Mouse (Mus musculus) embryonic facial prominence, embryonic 11.5 days (tissue): ENCODE results near the gene Dpysl5. TPM values are rescaled to one million over a fixed set of nuclear protein-coding genes. Genes with fewer than 3 reads are reported as not detected.
"Not testable (repeated sequence)": the region's sequence is repeated elsewhere in the genome, so short reads cannot be mapped to it uniquely, and the experiment has no call there.

ENCODE experiments used
- ATAC-seq: fragments of 200-750 bp; cut with Nextera tagmentation; replicated peaks from 2 replicates; pipeline ENCODE4 v1.8.0; 2017; ENCODE audit warnings: low read depth; ENCODE audit not compliant: insufficient number of reproducible peaks, low FRiP score, low TSS enrichment
- DNase-seq: peaks from one replicate; pipeline ENCODE4 v3.0.0-alpha.2; 2015; ENCODE audit warnings: low spot score
- H3K27ac ChIP-seq: fragments of 300-500 bp; sonication (generic); replicated peaks from 2 replicates; pipeline ENCODE4 v1.5.1; 2014; ENCODE audit warnings: mild to moderate bottlenecking, low read depth, low read length, control low read depth
- H3K27me3 ChIP-seq: fragments of 300-500 bp; sonication (generic); 2 replicates; pipeline ENCODE4 v1.6.1; 2014; ENCODE audit warnings: mild to moderate bottlenecking, low read length, moderate library complexity, mixed read lengths; ENCODE audit not compliant: control insufficient read depth, insufficient read depth
- H3K36me3 ChIP-seq: fragments of 300-500 bp; sonication (generic); replicated peaks from 2 replicates; pipeline ENCODE4 v1.6.1; 2014; ENCODE audit warnings: low read depth, mild to moderate bottlenecking, low read length, moderate library complexity, mixed read lengths; ENCODE audit not compliant: control insufficient read depth, insufficient read depth
- H3K4me1 ChIP-seq: fragments of 300-500 bp; sonication (generic); 2 replicates; pipeline ENCODE4 v1.6.1; 2014; ENCODE audit warnings: low read length, mixed read lengths; ENCODE audit not compliant: control insufficient read depth, insufficient read depth
- H3K4me2 ChIP-seq: fragments of 300-500 bp; sonication (generic); 2 replicates; pipeline ENCODE4 v1.6.1; 2014; ENCODE audit warnings: low read depth, mild to moderate bottlenecking, control low read depth, low read length, moderate library complexity
- H3K4me3 ChIP-seq: fragments of 300-500 bp; sonication (generic); 2 replicates; pipeline ENCODE4 v1.5.1; 2014; ENCODE audit warnings: low read depth, low read length, control low read depth
- H3K9ac ChIP-seq: fragments of 300-500 bp; sonication (generic); replicated peaks from 2 replicates; pipeline ENCODE4 v1.6.1; 2014; ENCODE audit warnings: mild to moderate bottlenecking, control low read depth, low read length
- H3K9me3 ChIP-seq: fragments of 300-500 bp; sonication (generic); replicated peaks from 2 replicates; pipeline ENCODE4 v1.6.1; 2016; ENCODE audit warnings: mild to moderate bottlenecking, low read length, inconsistent platforms, mixed read lengths; ENCODE audit not compliant: control insufficient read depth
- WGBS: fragments of 180-500 bp; shearing (Covaris S2); extraction: QIAGEN DNeasy Blood & Tissue Kit; methylation state at CpG from one replicate; pipeline ENCODE4 v1.1.7; 2014; 5-methylcytosine and 5-hydroxymethylcytosine counted together
- polyA plus RNA-seq: library from polyadenylated mRNA; unstranded; fragments of >200 nt; fragmentation: Nextera tagmentation; extraction: Ambion mirVana; gene quantifications from 2 replicates; pipeline ENCODE4 v1.2.1, GENCODE M21; 2014

The Dpysl5 gene
- polyA plus RNA-seq, 1 experiment from 2014 or later = 17.6 TPM

GRCm38 (mm10) chr5:30682967-30683600 is 28.3 kb upstream of the Dpysl5 start:
- Histone ChIP-seq H3K27ac (no peak overlapping the region), H3K9ac (no peak overlapping the region), H3K4me1 (no peaks in the 10 kb centered on the region), H3K27me3 (no peaks in the 10 kb centered on the region), H3K4me2 (no peak overlapping the region), H3K4me3 (no peak overlapping the region), H3K36me3 (no peaks in the 10 kb centered on the region), H3K9me3 (no peaks in the 10 kb centered on the region)
- DNase-seq (no peak), ATAC-seq (no peak)

DNA sequence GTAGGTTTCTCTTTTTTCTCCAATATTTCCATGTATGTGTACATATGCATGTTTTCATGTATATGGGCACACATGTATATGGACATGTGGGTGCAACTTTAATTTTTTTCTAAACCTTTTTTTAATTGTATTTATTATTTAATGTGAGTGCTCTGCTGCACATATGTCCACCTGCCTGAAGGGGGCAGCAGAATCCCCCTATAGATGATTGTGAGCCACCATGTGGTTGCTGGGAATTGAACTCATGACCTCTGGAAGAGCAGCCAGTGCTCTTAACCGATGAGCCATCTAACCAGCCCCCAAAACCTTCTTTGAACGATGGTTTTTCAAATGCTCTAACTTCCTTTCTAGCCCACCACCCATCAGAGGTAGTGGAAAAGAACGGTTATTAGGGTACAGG is 27.4 kb upstream of the Dpysl5 start:
- ATAC-seq = no peak

GRCm38 (mm10) chr5:30686781-30687180 is 24.6 kb upstream of the Dpysl5 start:
- no peak overlapping the region for H3K9ac ChIP-seq

More for the DNA sequence above, 27.4 kb upstream of the Dpysl5 start:
- Histone ChIP-seq H3K9ac (no peak overlapping the region), H3K36me3 (no peaks in the 10 kb centered on the region), H3K4me1 (no peaks in the 10 kb centered on the region), H3K27me3 (no peaks in the 10 kb centered on the region), H3K4me3 (no peak overlapping the region), H3K9me3 (no peaks in the 10 kb centered on the region), H3K27ac (no peak overlapping the region), H3K4me2 (no peak overlapping the region)
- no peak for DNase-seq
- 71% methylated on average over 3 of the region's 3 CpGs for WGBS

GRCm38 (mm10) chr5:30700361-30701000 is 10.9 kb upstream of the Dpysl5 start:
- no peak for DNase-seq
- no peak for ATAC-seq
- Histone ChIP-seq H3K9ac (no peak overlapping the region), H3K4me2 (no peak overlapping the region), H3K9me3 (no peaks in the 10 kb centered on the region), H3K27me3 (no peaks in the 10 kb centered on the region), H3K4me1 (no peaks in the 10 kb centered on the region), H3K27ac (no peak overlapping the region), H3K4me3 (no peak overlapping the region), H3K36me3 (no peaks in the 10 kb centered on the region)
- WGBS = 78% methylated on average over 8 of the region's 8 CpGs

More at GRCm38 (mm10) chr5:30686781-30687180, 24.6 kb upstream of the Dpysl5 start:
- peak; percentile 43 for DNase-seq
- Histone ChIP-seq H3K4me2 (no peak overlapping the region), H3K27me3 (no peaks in the 10 kb centered on the region), H3K4me3 (no peak overlapping the region), H3K4me1 (no peaks in the 10 kb centered on the region), H3K27ac (no peak overlapping the region), H3K36me3 (no peaks in the 10 kb centered on the region), H3K9me3 (no peaks in the 10 kb centered on the region)
- 76% methylated on average over 3 of the region's 3 CpGs for WGBS
- no peak for ATAC-seq

GRCm38 (mm10) chr5:30701373-30701772 is 10.0 kb upstream of the Dpysl5 start:
- not testable (repeated sequence) for ATAC-seq, H3K27ac ChIP-seq, H3K9ac ChIP-seq, H3K27me3 ChIP-seq, H3K36me3 ChIP-seq, H3K4me1 ChIP-seq, H3K9me3 ChIP-seq, DNase-seq, H3K4me2 ChIP-seq, H3K4me3 ChIP-seq
- 32% methylated on average over 4 of the region's 4 CpGs for WGBS

DNA sequence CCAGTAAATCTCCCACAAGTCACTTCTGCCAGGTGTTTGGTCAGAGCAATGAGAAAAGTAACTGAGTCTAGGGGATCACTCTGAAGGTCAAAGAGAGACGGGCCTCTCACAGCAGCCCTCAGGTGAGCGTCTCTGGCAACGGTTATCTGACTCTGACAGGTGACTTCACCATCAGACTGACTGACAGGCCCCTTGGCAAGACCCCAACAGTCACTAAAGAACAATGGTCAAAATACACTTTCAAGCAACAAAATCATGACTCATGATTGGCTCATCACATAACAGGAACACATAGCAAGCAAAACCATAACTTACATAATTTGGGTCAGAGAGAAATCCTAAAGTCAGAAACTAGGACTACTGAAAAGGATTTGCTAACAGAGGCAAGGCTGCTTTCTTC is 9.5 kb upstream of the Dpysl5 start:
- no peak overlapping the region for H3K27ac ChIP-seq
- no peaks in the 10 kb centered on the region for H3K4me1 ChIP-seq
- H3K27me3 ChIP-seq = no peaks in the 10 kb centered on the region; the same call in 1 of the 2 replicates
- no peak overlapping the region for H3K9ac ChIP-seq
- H3K4me3 ChIP-seq = no peak overlapping the region
- ATAC-seq (no peak), DNase-seq (no peak)
- no peaks in the 10 kb centered on the region for H3K36me3 ChIP-seq
- no peak overlapping the region for H3K4me2 ChIP-seq
- 87% methylated on average over 3 of the region's 3 CpGs for WGBS
- no peaks in the 10 kb centered on the region for H3K9me3 ChIP-seq

DNA sequence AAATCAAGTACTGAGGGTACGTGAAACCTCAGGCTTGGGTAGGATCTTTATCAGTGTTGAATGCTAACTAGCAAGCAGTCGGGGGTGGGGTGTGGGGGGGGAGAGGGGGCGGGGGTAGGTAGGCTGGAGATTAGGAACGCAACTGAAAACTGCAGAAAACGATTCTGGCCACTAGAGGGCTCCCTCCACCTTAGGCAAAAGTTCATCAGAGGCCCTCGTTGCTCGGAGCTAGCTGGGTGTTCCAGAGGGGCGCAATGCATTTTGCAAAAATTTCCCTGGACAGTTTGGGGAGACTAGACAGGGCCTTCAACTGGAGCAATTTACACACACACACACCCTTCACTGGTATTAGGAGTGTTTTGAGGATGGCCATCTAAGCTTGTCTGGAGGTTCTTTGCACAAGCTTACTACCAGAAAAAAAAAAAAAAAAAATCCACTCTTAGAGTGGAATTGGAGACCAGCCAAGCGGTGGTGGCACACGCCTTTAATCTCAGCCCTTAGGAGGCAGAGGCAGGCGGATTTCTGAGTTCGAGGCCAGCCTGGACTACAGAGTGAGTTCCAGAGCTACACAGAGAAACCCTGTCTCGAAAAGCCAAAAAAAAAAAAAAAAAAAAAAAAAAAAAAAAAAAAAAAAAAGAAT is 1.5 kb upstream of the Dpysl5 start:
- Histone ChIP-seq H3K36me3 (no peaks in the 10 kb centered on the region), H3K4me3 (no peak overlapping the region), H3K27ac (no peak overlapping the region), H3K9ac (no peak overlapping the region), H3K27me3 (peaks cover 26% of the 10 kb centered on the region), H3K4me1 (no peaks in the 10 kb centered on the region), H3K4me2 (no peak overlapping the region), H3K9me3 (no peaks in the 10 kb centered on the region)
- WGBS = 12% methylated on average over 13 of the region's 13 CpGs
- ATAC-seq = no peak
- DNase-seq = peak; percentile 95

GRCm38 (mm10) chr5:30710486-30710885 is 878 bp upstream of the Dpysl5 start:
- 31% methylated on average over 8 of the region's 8 CpGs for WGBS
- Histone ChIP-seq H3K27me3 (peaks cover 26% of the 10 kb centered on the region), H3K9ac (no peak overlapping the region), H3K4me2 (no peak overlapping the region), H3K4me1 (no peaks in the 10 kb centered on the region), H3K4me3 (no peak overlapping the region), H3K9me3 (no peaks in the 10 kb centered on the region), H3K27ac (no peak overlapping the region), H3K36me3 (no peaks in the 10 kb centered on the region)
- DNase-seq (no peak), ATAC-seq (no peak)
